ENCODE assay signal across 8 mouse cellular contexts in the genomic region with DNA sequence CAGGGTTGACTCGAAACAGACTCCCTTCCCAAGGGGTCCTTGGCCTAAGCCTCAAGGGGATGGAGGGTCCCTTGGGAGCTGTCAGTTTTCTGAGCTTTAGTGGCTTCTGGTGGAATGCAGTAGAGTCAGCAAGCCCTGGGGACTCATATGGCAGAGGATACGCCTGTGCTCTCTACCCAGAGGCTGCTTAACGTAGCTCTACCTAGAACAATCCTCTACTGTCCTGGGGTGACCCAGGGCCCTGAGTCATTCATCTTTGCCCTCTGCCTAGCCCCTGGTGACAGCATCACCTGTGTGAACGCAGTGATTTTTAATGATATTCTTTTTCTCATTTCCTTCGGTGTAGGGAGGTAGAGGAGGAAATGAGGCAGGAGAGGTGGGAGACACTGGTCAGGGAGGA. TPM values are rescaled to one million over a fixed set of nuclear protein-coding genes. Genes with fewer than 3 reads are reported as not detected.
A peak's percentile ranks its signal among the peaks of the same experiment; 100 is the strongest.
DNase-seq lines count a peak whose midpoint lies in the region; ATAC-seq lines count a peak whose summit lies in the region.

No protein-coding gene starts in this region.

- no peak overlapping the region for H3K9ac ChIP-seq in kidney, embryonic 14.5 days (ENCODE audit: low read depth, low read length)
- peak overlapping the region; percentile 90 for H3K9ac ChIP-seq in embryonic facial prominence, embryonic 14.5 days (ENCODE audit: low read depth, low read length)
- H3K9ac ChIP-seq in intestine, embryonic 15.5 days, result no peak overlapping the region
- peak overlapping the region; percentile 76 for H3K9ac ChIP-seq in neural tube, embryonic 11.5 days (ENCODE audit: low read length)

- peaks cover 41% of the 10 kb centered on the region for H3K4me1 ChIP-seq in kidney, embryonic 14.5 days (ENCODE audit: control insufficient read depth, insufficient read depth, low read length)
- H3K4me1 ChIP-seq in embryonic facial prominence, embryonic 14.5 days (ENCODE audit: control insufficient read depth, insufficient read depth, low read length), result peaks cover 22% of the 10 kb centered on the region
- H3K4me1 ChIP-seq in intestine, embryonic 15.5 days (replicated peaks), result peaks cover 37% of the 10 kb centered on the region
- peaks cover 12% of the 10 kb centered on the region for H3K4me1 ChIP-seq in neural tube, embryonic 11.5 days (ENCODE audit: control insufficient read depth, insufficient read depth, low read length)

- peak overlapping the region; percentile 38 for H3K4me3 ChIP-seq in kidney, embryonic 14.5 days (ENCODE audit: low read length)
- peak overlapping the region; percentile 67 for H3K4me3 ChIP-seq in embryonic facial prominence, embryonic 14.5 days (ENCODE audit: low read depth, low read length)
- no peak overlapping the region for H3K4me3 ChIP-seq in intestine, embryonic 15.5 days (replicated peaks)
- H3K4me3 ChIP-seq in neural tube, embryonic 11.5 days (ENCODE audit: low read depth, low read length), result no peak overlapping the region; the same call in 1 of the 2 replicates

- no peaks in the 10 kb centered on the region for H3K27me3 ChIP-seq in kidney, embryonic 14.5 days (ENCODE audit: control insufficient read depth, insufficient read depth, low read length)
- H3K27me3 ChIP-seq in embryonic facial prominence, embryonic 14.5 days (replicated peaks; ENCODE audit: control insufficient read depth, insufficient read depth, low read length), result no peaks in the 10 kb centered on the region
- no peaks in the 10 kb centered on the region for H3K27me3 ChIP-seq in intestine, embryonic 15.5 days (replicated peaks)
- no peaks in the 10 kb centered on the region for H3K27me3 ChIP-seq in neural tube, embryonic 11.5 days (ENCODE audit: control insufficient read depth, insufficient read depth, low read length)

- peak overlapping the region; percentile 49 for H3K4me2 ChIP-seq in kidney, embryonic 14.5 days (replicated peaks; ENCODE audit: low read depth, low read length)
- H3K4me2 ChIP-seq in embryonic facial prominence, embryonic 14.5 days (ENCODE audit: low read depth, low read length), result peak overlapping the region; percentile 77
- H3K4me2 ChIP-seq in intestine, embryonic 15.5 days (replicated peaks), result peak overlapping the region; percentile 89
- peak overlapping the region; percentile 91 for H3K4me2 ChIP-seq in neural tube, embryonic 11.5 days (ENCODE audit: low read depth)

- no peaks in the 10 kb centered on the region for H3K9me3 ChIP-seq in kidney, embryonic 14.5 days (ENCODE audit: control insufficient read depth, low read length)
- no peaks in the 10 kb centered on the region for H3K9me3 ChIP-seq in embryonic facial prominence, embryonic 14.5 days (ENCODE audit: control insufficient read depth, low read length)
- no peaks in the 10 kb centered on the region for H3K9me3 ChIP-seq in intestine, embryonic 15.5 days
- H3K9me3 ChIP-seq in neural tube, embryonic 11.5 days (ENCODE audit: control insufficient read depth, low read length), result no peaks in the 10 kb centered on the region

- no peaks in the 10 kb centered on the region for H3K36me3 ChIP-seq in kidney, embryonic 14.5 days (ENCODE audit: control insufficient read depth, insufficient read depth, low read length)
- H3K36me3 ChIP-seq in embryonic facial prominence, embryonic 14.5 days (ENCODE audit: control insufficient read depth, insufficient read depth, low read length), result no peaks in the 10 kb centered on the region
- no peaks in the 10 kb centered on the region for H3K36me3 ChIP-seq in intestine, embryonic 15.5 days
- no peaks in the 10 kb centered on the region for H3K36me3 ChIP-seq in neural tube, embryonic 11.5 days (ENCODE audit: control insufficient read depth, insufficient read depth, low read length)

- DNase-seq in kidney, adult 11 months, result no peak
- no peak for DNase-seq in embryonic facial prominence, embryonic 14.5 days (ENCODE audit: low spot score)
- peak; percentile 9 for DNase-seq in neural tube, embryonic 11.5 days (ENCODE audit: low spot score)
- DNase-seq in frontal cortex, adult 2 months (ENCODE audit: extremely low spot score in 1 of 2, low spot score in 1 of 2), result no peak
- DNase-seq in right cerebral cortex, adult 2 months (ENCODE audit: low spot score in 2 of 2), result no peak
- no peak for DNase-seq in frontal cortex, postnatal 25 days (ENCODE audit: low spot score in 2 of 2)

- ATAC-seq in kidney, embryonic 14.5 days (ENCODE audit: low FRiP score, low TSS enrichment), result no peak
- ATAC-seq in embryonic facial prominence, embryonic 14.5 days (ENCODE audit: low read depth), result no peak
- no peak for ATAC-seq in intestine, embryonic 15.5 days
- ATAC-seq in neural tube, embryonic 11.5 days (ENCODE audit: insufficient read depth, low FRiP score, low TSS enrichment), result no peak

- 58% methylated on average over 5 of the region's 5 CpGs for WGBS in kidney, embryonic 14.5 days
- WGBS in embryonic facial prominence, embryonic 14.5 days, result 55% methylated on average over 5 of the region's 5 CpGs
- WGBS in intestine, embryonic 15.5 days, result 53% methylated on average over 5 of the region's 5 CpGs
- WGBS in neural tube, embryonic 11.5 days, result 57% methylated on average over 5 of the region's 5 CpGs

- H3K27ac ChIP-seq in kidney, embryonic 14.5 days (ENCODE audit: low read depth, low read length), result peak overlapping the region; percentile 82
- H3K27ac ChIP-seq in embryonic facial prominence, embryonic 14.5 days (replicated peaks; ENCODE audit: low read depth, low read length), result peak overlapping the region; percentile 96
- no peak overlapping the region for H3K27ac ChIP-seq in intestine, embryonic 15.5 days
- no peak overlapping the region for H3K27ac ChIP-seq in neural tube, embryonic 11.5 days (ENCODE audit: low read depth, low read length)

RNA-seq across cellular contexts. Expression of a gene that starts 8.1 kb away (rescaled TPM):
- polyA plus RNA-seq in kidney, embryonic 14.5 days (2014; fragmentation: Nextera tagmentation; extraction: Ambion mirVana), result 1.7 and 2.6 TPM in 2 replicates
- polyA plus RNA-seq in embryonic facial prominence, embryonic 14.5 days (2014; fragmentation: Nextera tagmentation; extraction: Ambion mirVana), result 4.1 TPM in 1 of 2 replicates, not detected in the other
- polyA plus RNA-seq in intestine, embryonic 15.5 days (2015; fragmentation: Nextera tagmentation; extraction: Ambion mirVana), result 1.3 and 1.8 TPM in 2 replicates
- not detected in 2 replicates for polyA plus RNA-seq in neural tube, embryonic 11.5 days (2014; fragmentation: Nextera tagmentation; extraction: Ambion mirVana)
- polyA plus RNA-seq in frontal cortex, adult 2 months (2012; rRNA removed), result not detected in 2 replicates

RNA-seq across cellular contexts. Expression of a gene that starts 19.2 kb away (rescaled TPM):
- 36.1 and 37.0 TPM in 2 replicates for polyA plus RNA-seq in kidney, embryonic 14.5 days (2014; fragmentation: Nextera tagmentation; extraction: Ambion mirVana)
- polyA plus RNA-seq in embryonic facial prominence, embryonic 14.5 days (2014; fragmentation: Nextera tagmentation; extraction: Ambion mirVana), result 21.8 and 31.1 TPM in 2 replicates
- 10.6 and 11.6 TPM in 2 replicates for polyA plus RNA-seq in intestine, embryonic 15.5 days (2015; fragmentation: Nextera tagmentation; extraction: Ambion mirVana)
- 14.2 and 16.9 TPM in 2 replicates for polyA plus RNA-seq in neural tube, embryonic 11.5 days (2014; fragmentation: Nextera tagmentation; extraction: Ambion mirVana)
- 1.1 and 1.3 TPM in 2 replicates for polyA plus RNA-seq in frontal cortex, adult 2 months (2012; rRNA removed)

Comparison
In these comparisons a context has a peak if more than half of its experiments do, and no peak if none do; other contexts are left out.
1. H3K27ac ChIP-seq: peak in kidney, embryonic 14.5 days (single experiment) and embryonic facial prominence, embryonic 14.5 days (single experiment); none in intestine, embryonic 15.5 days (single experiment) and neural tube, embryonic 11.5 days (single experiment).
2. H3K4me3 ChIP-seq: peak in kidney, embryonic 14.5 days (single experiment) and embryonic facial prominence, embryonic 14.5 days (single experiment); none in intestine, embryonic 15.5 days (single experiment) and neural tube, embryonic 11.5 days (single experiment).
3. H3K9ac ChIP-seq: peak in embryonic facial prominence, embryonic 14.5 days (single experiment) and neural tube, embryonic 11.5 days (single experiment); none in kidney, embryonic 14.5 days (single experiment) and intestine, embryonic 15.5 days (single experiment).
4. Peak in every context shown above with its lines, with median percentiles within 50 percentile points of each other: H3K4me2 ChIP-seq.